10 mouse cellular contexts compared by ENCODE assay signal in genomic region chr5:112780383-112780782, GRCm38 (mm10).
A peak's percentile ranks its signal among the peaks of the same experiment; 100 is the strongest.
DNase-seq lines count a peak whose midpoint lies in the region; ATAC-seq and TF ChIP-seq lines count a peak whose summit lies in the region.
"Had no signal": no experiment of that assay in that cellular context is flagged by ENCODE, and none has a peak within 500 bp of the region (broad histone marks: within the 10 kb centered on the region; RNA-seq: fewer than 3 reads in every experiment).

No protein-coding gene starts in this region.

- H3K4me3 ChIP-seq in forebrain, embryonic 15.5 days = no peak overlapping the region
- no peak overlapping the region for H3K4me3 ChIP-seq in forebrain, embryonic 12.5 days (replicated peaks)
- no peak overlapping the region for H3K4me3 ChIP-seq in lung, adult 2 months (replicated peaks; ENCODE audit: extremely low read depth, low read depth, low read length)
- H3K4me3 ChIP-seq: stomach, embryonic 15.5 days had no signal

- H3K36me3 ChIP-seq in forebrain, embryonic 15.5 days = no peaks in the 10 kb centered on the region
- no peaks in the 10 kb centered on the region for H3K36me3 ChIP-seq in forebrain, embryonic 12.5 days (replicated peaks)
- H3K36me3 ChIP-seq: stomach, embryonic 15.5 days had no signal

- 43% methylated on average over 5 of the region's 5 CpGs for WGBS in forebrain, embryonic 15.5 days
- 77% methylated on average over 5 of the region's 5 CpGs for WGBS in forebrain, embryonic 12.5 days
- 36% methylated on average over 5 of the region's 5 CpGs for WGBS in lung, adult 2 months

- no peak overlapping the region for H3K4me2 ChIP-seq in forebrain, embryonic 15.5 days (replicated peaks)
- H3K4me2 ChIP-seq in forebrain, embryonic 12.5 days = no peak overlapping the region
- H3K4me2 ChIP-seq: stomach, embryonic 15.5 days had no signal

- no peaks in the 10 kb centered on the region for H3K27me3 ChIP-seq in forebrain, embryonic 15.5 days
- 0 out of 2 replicates have a peak, but pooled peaks cover 4% of the 10 kb centered on the region for H3K27me3 ChIP-seq in forebrain, embryonic 12.5 days
- H3K27me3 ChIP-seq: stomach, embryonic 15.5 days had no signal

- no peaks in the 10 kb centered on the region for H3K9me3 ChIP-seq in forebrain, embryonic 15.5 days
- no peaks in the 10 kb centered on the region for H3K9me3 ChIP-seq in forebrain, embryonic 12.5 days
- H3K9me3 ChIP-seq: stomach, embryonic 15.5 days had no signal

- H3K9ac ChIP-seq in forebrain, embryonic 15.5 days (replicated peaks) = no peak overlapping the region
- H3K9ac ChIP-seq in forebrain, embryonic 12.5 days = no peak overlapping the region
- H3K9ac ChIP-seq: stomach, embryonic 15.5 days had no signal

- peaks cover 16% of the 10 kb centered on the region; the same call in 1 of the 2 replicates for H3K4me1 ChIP-seq in forebrain, embryonic 15.5 days
- peaks cover 4% of the 10 kb centered on the region; the same call in 1 of the 2 replicates for H3K4me1 ChIP-seq in forebrain, embryonic 12.5 days
- no peaks in the 10 kb centered on the region; the same call in 1 of the 2 replicates for H3K4me1 ChIP-seq in lung, adult 2 months (ENCODE audit: control insufficient read depth, insufficient read depth, low read length)
- H3K4me1 ChIP-seq: stomach, embryonic 15.5 days had no signal

- no peak for ATAC-seq in forebrain, embryonic 15.5 days (replicated peaks)
- no peak for ATAC-seq in forebrain, embryonic 12.5 days (ENCODE audit: low FRiP score)
- ATAC-seq in megakaryocyte progenitor cell, adult 5-6 weeks (replicated peaks; ENCODE audit: poor library complexity) = no peak

- DNase-seq in adrenal gland, postnatal 10 days = peak; percentile 88
- peak; percentile 85 for DNase-seq in frontal cortex, postnatal 36 days (ENCODE audit: low spot score in 2 of 2)
- peak; percentile 45 for DNase-seq in lung, adult 2 months
- peak; percentile 86 for DNase-seq in telencephalon, adult 2 months (ENCODE audit: low read depth, low spot score)
- no peak for DNase-seq in thymus, postnatal 10 days (ENCODE audit: low spot score in 2 of 2)

- H3K27ac ChIP-seq in forebrain, embryonic 15.5 days (replicated peaks) = 0 out of 2 replicates have a peak overlapping the region, but pooled peaks have one; percentile 11
- H3K27ac ChIP-seq in forebrain, embryonic 12.5 days = no peak overlapping the region
- H3K27ac ChIP-seq: macrophage; stomach, embryonic 15.5 days had no signal

- no peak for TF ChIP-seq POLR2A in lung, adult 2 months (IDR thresholded peaks at IDR 0.05; ENCODE audit: borderline replicate concordance, extremely low read depth, low read depth, low read length)

- TF ChIP-seq CTCF in lung, adult 2 months (IDR thresholded peaks at IDR 0.05; ENCODE audit: insufficient read depth, low read length) = no peak

Comparison
In these comparisons a context has a peak if more than half of its experiments do, and no peak if none do; other contexts are left out.
1. DNase-seq: peak in adrenal gland, postnatal 10 days (single experiment), frontal cortex, postnatal 36 days (2 of 2), lung, adult 2 months (single experiment) and telencephalon, adult 2 months (single experiment); none in thymus, postnatal 10 days (0 of 2).